Mouse (Mus musculus) gastrocnemius, adult 2 months (tissue): ENCODE data around the gene Olfr702. TPM values are rescaled to one million over a fixed set of nuclear protein-coding genes. Genes with fewer than 3 reads are reported as not detected.

ENCODE experiments used
- DNase-seq: peaks from one replicate; pipeline ENCODE4 v3.0.0; 2022
- H3K27ac ChIP-seq: fragments of 200-600 bp; 2 replicates; pipeline ENCODE4 v1.8.1; 2022; ENCODE audit warnings: mild to moderate bottlenecking
- H3K4me3 ChIP-seq: fragments of 200-600 bp; 2 replicates; pipeline ENCODE4 v1.8.1; 2022; ENCODE audit warnings: mild to moderate bottlenecking, moderate library complexity
- CTCF ChIP-seq: fragments of 200-600 bp; IDR thresholded peaks from 2 replicates; pipeline ENCODE4 v1.8.1; 2022; ENCODE audit warnings: antibody characterized with exemption, mild to moderate bottlenecking, moderate library complexity
- intact Hi-C: fragments of 180-260 bp; cut with DNase I; formaldehyde crosslinking; loops from one replicate; pipeline ENCODE4 v1.15.1; 2025
- long read RNA-seq, 2 experiments: library from polyadenylated mRNA; stranded (forward); transcript quantifications; one replicate each; pipeline ENCODE4 v2.0.0; 2021
- total RNA-seq, 2 experiments: library from RNA; stranded (reverse); gene quantifications; 2 replicates each; pipeline ENCODE4 v1.2.3; 2021

The Olfr702 gene
- total RNA-seq, result not detected
- long read RNA-seq, experiment 1, result 0 reads
- long read RNA-seq, experiment 2, result 0 reads

DNA sequence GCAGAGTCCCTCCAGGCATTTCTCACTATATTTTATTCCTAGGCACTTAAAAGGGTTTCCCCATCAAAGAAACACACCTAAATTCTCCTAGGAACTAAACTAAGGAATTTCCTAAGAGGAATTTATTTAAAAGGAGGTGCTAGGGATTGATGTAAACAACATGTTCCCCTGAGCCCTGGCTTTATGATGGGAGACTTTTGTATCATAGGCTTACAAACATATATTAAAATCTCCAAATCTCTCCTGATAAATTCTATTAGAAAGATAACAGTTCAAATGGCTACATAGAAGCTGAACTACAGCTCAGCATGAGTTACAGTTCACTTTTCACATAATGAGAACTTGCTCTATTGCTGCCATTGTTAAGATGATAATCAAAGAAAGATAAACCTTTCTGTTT is at the start of gene Olfr702:
Gene Olfr702 (minus strand): TSS at position 101 of the 400 bp plus-strand sequence.
- H3K27ac ChIP-seq, result no peak within 1 kb of the TSS
- TF ChIP-seq CTCF, result no peak
- no peak for DNase-seq
- intact Hi-C loops, result no loop called here
- H3K4me3 ChIP-seq, result no peak within 1 kb of the TSS

- Histone ChIP-seq H3K27ac (no peak within 1 kb of the TSS), H3K4me3 (no peak within 1 kb of the TSS)
- no peak for TF ChIP-seq CTCF
- DNase-seq, result no peak
- intact Hi-C loops, result no loop called here
Measured at GRCm38 (mm10) chr7:106876791-106877190, 43.1 kb upstream of the Olfr702 start, which contains the start of gene Olfr705. Gene Olfr705 (minus strand): TSS chr7:106876891.

DNA sequence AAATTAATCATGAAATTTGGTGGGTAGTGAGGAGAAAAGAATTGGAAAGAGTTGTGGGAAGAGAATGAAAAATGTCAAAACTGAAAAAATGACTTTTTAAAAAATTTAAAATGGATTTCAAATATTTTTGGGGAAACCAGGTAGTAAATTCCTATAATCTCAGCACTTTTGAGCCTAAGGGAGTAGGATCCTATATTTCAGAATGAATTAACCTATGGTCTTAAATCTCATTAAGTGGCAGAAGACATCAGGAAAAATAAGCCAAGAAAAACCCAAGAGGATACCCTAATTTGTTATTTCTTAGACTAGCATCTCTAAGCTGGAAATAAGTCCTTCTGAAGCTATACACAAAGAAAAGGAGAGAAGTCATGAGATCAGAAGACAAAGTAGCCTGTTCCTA is 29.2 kb upstream of the Olfr702 start, which contains the start of gene Olfr704:
Gene Olfr704 (plus strand): TSS at position 301 of the 400 bp plus-strand sequence.
- intact Hi-C loops, result no loop called here
- H3K27ac ChIP-seq, result no peak within 1 kb of the TSS
- no peak for DNase-seq
- TF ChIP-seq CTCF, result no peak
- no peak within 1 kb of the TSS for H3K4me3 ChIP-seq

DNA sequence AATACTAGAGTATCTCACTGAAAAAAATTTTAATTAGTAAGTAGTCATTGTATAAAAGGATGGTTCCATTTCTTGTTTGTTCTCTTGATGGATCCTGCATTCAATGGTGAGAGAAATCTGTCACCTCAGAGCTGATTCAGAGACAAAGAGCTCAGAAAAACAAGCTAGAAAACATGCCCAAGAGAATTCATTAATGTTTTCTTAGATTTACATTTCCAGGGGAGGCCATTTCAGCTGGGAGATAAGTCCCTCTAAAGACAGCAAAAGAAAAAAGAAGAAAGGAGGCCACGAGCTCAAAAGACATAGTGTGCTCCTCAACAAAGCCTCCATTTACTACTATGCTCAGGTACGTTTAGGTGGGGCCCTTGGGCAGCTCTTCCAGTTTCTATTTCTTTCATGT is 9.4 kb upstream of the Olfr702 start, which contains the start of gene Olfr703:
Gene Olfr703 (plus strand): TSS at position 301 of the 400 bp plus-strand sequence.
- no peak for TF ChIP-seq CTCF
- no peak within 1 kb of the TSS for H3K4me3 ChIP-seq
- H3K27ac ChIP-seq, result no peak within 1 kb of the TSS
- DNase-seq, result no peak
- intact Hi-C loops, result no loop called here

DNA sequence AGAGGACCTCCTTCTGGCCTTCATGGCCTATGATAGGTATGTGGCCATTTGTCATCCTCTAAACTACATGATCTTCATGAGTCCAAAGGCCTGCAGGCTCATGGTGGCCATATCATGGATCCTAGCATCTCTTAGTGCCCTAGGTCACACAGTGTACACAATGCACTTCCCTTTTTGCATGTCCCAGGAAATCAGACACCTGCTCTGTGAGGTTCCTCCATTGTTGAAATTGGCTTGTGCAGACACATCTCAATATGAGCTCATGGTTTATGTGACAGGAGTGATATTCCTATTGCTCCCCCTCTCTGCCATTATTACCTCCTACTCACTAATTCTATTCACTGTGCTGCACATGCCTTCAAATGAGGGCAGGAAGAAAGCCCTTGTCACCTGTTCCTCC is 15.3 kb downstream of the Olfr702 start:
- Histone ChIP-seq H3K4me3 (no peak overlapping the region), H3K27ac (no peak overlapping the region)
- intact Hi-C loops, result no loop called here
- no peak for TF ChIP-seq CTCF
- DNase-seq, result no peak

GRCm38 (mm10) chr7:106815775-106816174 is 17.9 kb downstream of the Olfr702 start:
- DNase-seq, result no peak
- Histone ChIP-seq H3K27ac (no peak overlapping the region), H3K4me3 (no peak overlapping the region)
- intact Hi-C loops, result no loop called here
- TF ChIP-seq CTCF, result peak; percentile 43

DNA sequence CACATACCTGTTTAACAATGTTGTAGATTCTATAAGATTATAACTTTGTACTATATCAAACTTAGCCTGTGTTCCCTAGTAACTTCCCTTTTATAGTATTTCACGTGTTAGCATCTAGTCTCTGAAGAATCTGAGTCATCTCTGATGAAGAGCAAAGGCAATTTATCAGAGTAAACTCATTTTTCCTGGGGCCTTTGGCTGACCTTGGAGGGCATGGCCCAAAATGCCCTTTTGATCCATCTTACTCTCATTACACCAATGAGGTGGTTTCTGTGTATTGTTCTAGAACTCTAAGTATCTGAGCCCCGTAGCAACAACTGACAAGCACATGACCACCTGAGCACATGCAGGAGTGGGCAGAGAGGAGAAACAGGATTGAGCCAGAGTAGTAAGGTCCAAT is 19.9 kb downstream of the Olfr702 start, which contains the start of gene Olfr701:
Gene Olfr701 (plus strand): TSS at position 301 of the 400 bp plus-strand sequence.
- no peak within 1 kb of the TSS for H3K4me3 ChIP-seq
- DNase-seq, result no peak
- no peak for TF ChIP-seq CTCF
- intact Hi-C loops, result no loop called here
- H3K27ac ChIP-seq, result no peak within 1 kb of the TSS

DNA sequence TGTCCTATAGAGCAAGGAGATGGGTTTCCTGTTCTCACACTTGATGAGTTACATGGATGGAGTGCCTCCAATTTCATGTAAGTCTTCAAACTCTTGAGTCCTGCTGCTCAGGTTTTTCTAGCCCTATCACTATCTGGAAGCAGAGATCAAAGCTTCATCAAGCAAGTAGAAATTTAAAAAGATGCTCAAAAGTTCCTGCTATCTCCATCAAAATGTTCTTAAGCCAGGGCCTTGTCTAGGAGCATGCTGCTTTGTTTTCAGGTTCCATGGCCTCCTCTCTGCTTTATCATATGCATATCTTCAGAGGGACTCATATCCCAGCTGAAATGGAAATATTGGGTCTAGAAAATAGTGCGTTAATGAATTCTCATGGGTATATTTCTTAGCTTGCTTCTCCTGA is 25.0 kb downstream of the Olfr702 start, which contains the start of gene Olfr700:
Gene Olfr700 (minus strand): TSS at position 101 of the 400 bp plus-strand sequence.
- DNase-seq, result no peak
- intact Hi-C loops, result no loop called here

DNA sequence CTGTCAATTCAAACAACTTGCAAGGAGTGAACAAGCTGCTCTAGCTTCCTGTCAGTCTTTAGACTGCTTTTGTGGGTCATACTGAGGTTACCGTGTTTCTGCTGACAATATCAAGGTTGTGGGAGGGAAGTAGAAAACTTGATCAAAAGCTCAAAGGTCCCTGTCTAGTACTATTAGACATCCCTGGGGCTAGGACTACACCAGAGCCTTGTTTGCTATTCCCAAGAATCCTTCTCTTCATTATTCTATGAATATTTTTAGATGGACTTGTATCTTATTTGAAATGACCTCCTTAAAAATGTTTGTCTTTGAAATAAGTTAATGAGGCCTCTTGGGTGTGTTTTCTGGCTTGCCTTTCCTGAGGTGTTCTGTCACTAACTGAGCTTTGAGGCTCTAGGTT is 40.6 kb downstream of the Olfr702 start, which contains the start of gene Olfr699:
Gene Olfr699 (minus strand): TSS at position 101 of the 400 bp plus-strand sequence.
- DNase-seq, result no peak
- H3K27ac ChIP-seq, result no peak within 1 kb of the TSS

More for the DNA sequence above, 25.0 kb downstream of the Olfr702 start, which contains the start of gene Olfr700:
- no peak within 1 kb of the TSS for H3K4me3 ChIP-seq
- H3K27ac ChIP-seq, result no peak within 1 kb of the TSS
- no peak for TF ChIP-seq CTCF

GRCm38 (mm10) chr7:106788330-106788729 is 45.4 kb downstream of the Olfr702 start:
- no peak for DNase-seq
- no peak overlapping the region for H3K27ac ChIP-seq
- intact Hi-C loops, result no loop called here
- no peak overlapping the region for H3K4me3 ChIP-seq
- TF ChIP-seq CTCF, result no peak

More for the DNA sequence above, 40.6 kb downstream of the Olfr702 start, which contains the start of gene Olfr699:
- TF ChIP-seq CTCF, result no peak
- intact Hi-C loops, result no loop called here
- H3K4me3 ChIP-seq, result no peak within 1 kb of the TSS

Other genes starting within 250 kb of the Olfr702 start
- not detected for gene Olfr693, start 153.3 kb downstream of the Olfr702 start, total RNA-seq
- not detected for gene Olfr694, start 142.1 kb downstream of the Olfr702 start, total RNA-seq
- not detected for gene Olfr695, start 117.5 kb downstream of the Olfr702 start, total RNA-seq
- gene Olfr697, start 91.5 kb downstream of the Olfr702 start, total RNA-seq, result not detected
- not detected for gene Olfr698, start 78.5 kb downstream of the Olfr702 start, total RNA-seq
- not detected for gene Olfr699, start 40.7 kb downstream of the Olfr702 start, total RNA-seq
- not detected for gene Olfr700, start 25.1 kb downstream of the Olfr702 start, total RNA-seq
- not detected for gene Olfr701, start 19.8 kb downstream of the Olfr702 start, total RNA-seq
- not detected for gene Olfr703, start 9.5 kb upstream of the Olfr702 start, total RNA-seq
- gene Olfr704, start 29.3 kb upstream of the Olfr702 start, total RNA-seq, result not detected
- not detected for gene Olfr705, start 43.0 kb upstream of the Olfr702 start, total RNA-seq
- gene Olfr706, start 54.3 kb upstream of the Olfr702 start, total RNA-seq, result not detected
- gene Olfr707, start 67.3 kb upstream of the Olfr702 start, total RNA-seq, result not detected
- gene Olfr1532-ps1, start 74.1 kb upstream of the Olfr702 start, total RNA-seq, result not detected
- not detected for gene Olfr709-ps1, start 98.3 kb upstream of the Olfr702 start, total RNA-seq
- not detected for gene Olfr710, start 114.4 kb upstream of the Olfr702 start, total RNA-seq
- not detected for gene Olfr6, start 130.0 kb upstream of the Olfr702 start, total RNA-seq
- not detected for gene Olfr711, start 141.6 kb upstream of the Olfr702 start, total RNA-seq
- gene Olfr2, start 172.2 kb upstream of the Olfr702 start, total RNA-seq, result not detected
- gene Olfr713, start 197.3 kb upstream of the Olfr702 start, total RNA-seq, result not detected
- not detected for gene Olfr714, start 237.1 kb upstream of the Olfr702 start, total RNA-seq